Mouse (Mus musculus) 3T3-L1 (cell line): Measurements from ENCODE around the gene Zbtb45.
A peak's percentile ranks its signal among the peaks of the same experiment; 100 is the strongest.

Experiments used
- DNase-seq: peaks from one replicate; pipeline ENCODE4 v3.0.0-alpha.2; 2015; ENCODE audit warnings: low read depth, low spot score

The Zbtb45 gene

DNA sequence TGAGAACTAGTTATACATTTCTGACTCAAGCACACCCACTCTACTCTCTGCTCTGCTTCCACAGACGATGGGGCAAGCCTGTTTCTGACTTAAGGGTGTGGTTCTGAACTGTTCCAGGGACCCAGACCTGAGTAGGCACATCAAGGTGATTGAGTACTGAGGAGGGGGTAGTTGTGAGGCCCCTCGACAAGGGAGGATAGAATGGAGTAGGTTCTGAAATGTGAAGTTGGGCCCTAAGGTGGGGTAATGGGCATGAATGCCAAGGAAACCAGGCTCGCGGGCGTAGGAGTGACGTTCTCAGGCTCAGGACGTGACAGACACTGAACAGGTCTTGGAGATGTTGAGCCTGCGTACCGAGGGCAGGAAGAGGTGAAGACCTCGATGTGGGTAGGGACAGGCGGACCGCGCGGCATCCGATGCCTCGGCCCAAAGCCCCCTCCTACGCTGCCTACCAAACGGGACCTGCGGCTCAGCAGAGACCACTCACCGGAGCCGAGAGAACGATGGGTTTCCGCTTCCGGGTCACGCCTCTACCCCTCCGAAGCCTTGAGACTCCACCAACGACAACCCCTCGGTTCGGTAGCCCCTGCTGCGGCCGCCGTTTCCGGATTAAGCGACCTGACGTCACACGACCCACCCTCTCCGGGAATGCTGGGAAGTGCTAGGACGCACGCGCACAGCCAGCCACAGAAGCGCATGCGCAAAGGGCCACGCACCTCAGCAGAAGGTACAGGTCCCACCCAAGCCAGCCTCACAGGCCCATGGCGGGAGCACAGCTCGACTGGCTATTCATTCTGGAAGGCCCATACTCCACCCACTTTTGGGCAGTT, 24.5 kb upstream of the Zbtb45 start, which contains the start of gene Chmp2a:
Chmp2a (minus strand) TSS at position 660 of the 830 bp plus-strand sequence.
- peak; percentile 94 for DNase-seq

DNA sequence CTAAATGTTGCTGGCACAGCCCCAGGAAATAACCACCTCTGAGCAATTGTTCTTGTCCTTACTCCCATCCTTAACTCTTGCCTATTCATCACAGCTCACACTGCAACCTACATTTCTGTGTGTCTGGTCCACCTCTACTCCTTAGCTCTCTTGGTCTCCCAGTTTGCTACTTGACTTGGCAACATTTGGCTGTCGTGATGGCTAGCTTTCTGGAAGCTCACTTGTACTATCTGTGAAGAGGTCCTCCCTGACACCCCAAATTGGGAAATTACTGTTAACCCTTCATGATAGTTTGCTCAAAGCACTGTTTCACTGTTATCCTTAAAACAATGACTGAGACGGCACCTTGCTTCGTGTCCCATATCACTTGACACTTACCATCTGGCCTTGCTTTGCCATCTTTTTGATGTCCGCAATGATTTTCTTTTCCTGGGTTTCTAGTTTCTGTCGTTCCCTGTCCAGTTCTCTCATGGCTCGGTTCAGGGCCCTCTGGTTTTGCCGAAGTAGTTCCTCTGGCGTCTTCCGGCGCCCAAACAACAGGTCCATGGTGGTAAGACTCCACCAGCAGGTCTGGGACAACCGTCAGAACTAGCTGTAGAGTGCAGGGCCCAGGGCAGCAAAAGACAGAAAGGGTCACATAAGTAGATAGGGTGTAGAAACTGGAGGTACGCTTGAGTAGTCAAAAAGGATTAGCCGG, 23.8 kb upstream of the Zbtb45 start:
- DNase-seq: no peak

GRCm38 (mm10) chr7:13032541-13032940, 22.7 kb upstream of the Zbtb45 start:
- no peak for DNase-seq

DNA sequence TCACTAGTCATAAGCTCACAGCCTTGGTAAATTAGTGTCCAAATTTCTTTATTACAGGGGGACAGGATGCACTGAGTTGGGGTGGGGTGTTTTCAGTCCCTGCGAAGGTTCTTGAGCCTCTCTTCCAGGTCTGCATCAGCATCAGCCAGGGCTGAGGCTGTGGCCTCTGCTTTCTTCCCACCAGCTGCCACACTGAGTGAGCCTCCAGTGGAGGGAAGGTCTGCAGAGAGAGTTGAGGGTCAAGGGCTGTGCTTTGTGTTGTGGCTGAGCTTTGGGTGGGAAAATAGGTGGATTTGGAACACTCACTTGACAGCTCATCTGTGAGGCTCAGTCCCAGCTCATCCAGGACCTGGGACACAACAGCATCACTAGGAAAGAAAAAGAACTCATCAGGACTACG, 22.1 kb upstream of the Zbtb45 start:
- no peak for DNase-seq

GRCm38 (mm10) chr7:13031069-13031468, 21.2 kb upstream of the Zbtb45 start:
- DNase-seq: peak; percentile 59

GRCm38 (mm10) chr7:13028986-13029385, 19.2 kb upstream of the Zbtb45 start:
- DNase-seq: no peak

DNA sequence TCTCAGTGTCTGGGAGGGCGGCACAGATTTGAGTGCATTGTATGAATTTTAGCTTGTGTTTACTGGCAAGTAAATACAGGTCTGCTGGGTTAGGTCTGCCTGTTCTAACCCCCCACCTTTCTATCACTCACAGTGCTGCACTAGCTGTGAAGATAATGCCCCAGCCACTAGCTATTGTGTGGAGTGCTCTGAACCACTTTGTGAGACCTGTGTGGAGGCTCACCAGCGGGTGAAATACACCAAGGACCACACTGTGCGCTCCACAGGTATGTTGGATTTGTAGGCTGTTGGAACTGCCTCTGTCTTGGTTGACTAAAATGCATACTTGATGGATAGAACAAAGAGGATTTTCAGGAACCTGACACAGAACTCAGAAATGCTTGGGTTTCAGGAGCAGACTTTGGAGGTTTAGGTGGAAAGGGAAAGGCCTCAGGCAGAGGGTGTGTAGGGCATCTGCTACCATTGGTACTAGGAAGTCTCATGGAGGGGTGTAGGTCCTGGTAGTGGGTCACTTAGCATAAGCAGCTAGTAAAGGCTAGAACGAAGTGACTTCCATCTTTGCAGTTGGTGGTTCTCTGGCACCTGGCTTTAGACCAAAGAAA, 15.8 kb upstream of the Zbtb45 start:
- no peak for DNase-seq

DNA sequence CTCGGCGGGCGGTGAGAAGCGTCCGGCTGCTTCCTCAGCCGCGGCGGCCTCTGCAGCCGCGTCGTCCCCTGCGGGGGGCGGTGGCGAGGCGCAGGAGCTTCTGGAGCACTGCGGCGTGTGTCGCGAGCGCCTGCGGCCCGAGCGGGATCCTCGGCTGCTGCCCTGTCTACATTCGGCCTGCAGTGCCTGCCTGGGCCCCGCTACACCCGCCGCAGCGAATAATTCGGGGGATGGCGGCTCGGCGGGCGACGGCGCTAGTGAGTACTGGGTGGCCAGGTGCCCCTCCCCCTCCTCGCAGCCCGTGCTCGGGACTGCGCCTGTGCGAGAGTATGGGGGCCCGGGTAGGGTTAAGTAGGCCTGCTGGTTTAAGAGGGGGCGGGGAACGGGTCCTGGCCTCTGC, 15.0 kb upstream of the Zbtb45 start:
- DNase-seq: peak; percentile 58

DNA sequence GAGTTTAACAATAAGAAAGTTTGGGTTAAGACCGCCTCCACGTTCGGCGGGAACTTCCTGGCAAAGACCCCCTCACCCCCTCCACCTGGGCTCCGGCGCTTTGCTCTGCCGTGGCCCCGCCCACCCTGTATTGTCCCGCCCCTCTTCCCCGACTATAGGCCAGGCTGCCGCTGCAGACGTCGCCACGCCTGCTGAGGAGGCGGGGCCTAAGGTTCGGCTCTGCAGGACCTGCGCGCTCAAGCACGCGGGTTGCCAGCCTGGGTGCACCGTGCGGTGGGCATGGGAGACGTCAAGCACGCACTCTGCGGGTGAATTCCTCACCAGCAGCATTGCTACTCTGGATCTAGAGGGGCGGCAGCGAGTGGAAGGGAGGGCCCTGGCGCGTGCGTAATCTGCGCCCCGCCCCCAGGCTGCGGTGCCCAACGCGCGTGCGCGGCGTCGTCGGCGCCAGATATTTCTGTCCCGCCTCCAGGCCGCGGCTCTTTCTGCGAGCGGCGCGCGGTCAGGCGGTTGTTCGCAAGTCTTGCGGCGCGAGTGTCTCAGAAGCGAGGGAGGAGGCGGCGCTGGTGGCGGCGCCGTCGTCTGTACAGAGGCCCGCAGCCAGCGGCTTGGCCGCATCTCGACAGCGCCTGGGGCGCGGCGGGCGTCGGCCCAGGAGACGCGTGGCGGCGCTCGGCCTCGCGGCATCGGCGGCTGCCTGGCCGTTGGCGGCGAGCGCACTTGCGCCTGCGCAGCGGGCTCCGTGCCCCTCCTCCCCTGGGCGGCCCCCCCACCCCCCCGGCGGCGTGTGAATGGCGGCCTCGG, 14.3 kb upstream of the Zbtb45 start:
- DNase-seq: peak; percentile 83

DNA sequence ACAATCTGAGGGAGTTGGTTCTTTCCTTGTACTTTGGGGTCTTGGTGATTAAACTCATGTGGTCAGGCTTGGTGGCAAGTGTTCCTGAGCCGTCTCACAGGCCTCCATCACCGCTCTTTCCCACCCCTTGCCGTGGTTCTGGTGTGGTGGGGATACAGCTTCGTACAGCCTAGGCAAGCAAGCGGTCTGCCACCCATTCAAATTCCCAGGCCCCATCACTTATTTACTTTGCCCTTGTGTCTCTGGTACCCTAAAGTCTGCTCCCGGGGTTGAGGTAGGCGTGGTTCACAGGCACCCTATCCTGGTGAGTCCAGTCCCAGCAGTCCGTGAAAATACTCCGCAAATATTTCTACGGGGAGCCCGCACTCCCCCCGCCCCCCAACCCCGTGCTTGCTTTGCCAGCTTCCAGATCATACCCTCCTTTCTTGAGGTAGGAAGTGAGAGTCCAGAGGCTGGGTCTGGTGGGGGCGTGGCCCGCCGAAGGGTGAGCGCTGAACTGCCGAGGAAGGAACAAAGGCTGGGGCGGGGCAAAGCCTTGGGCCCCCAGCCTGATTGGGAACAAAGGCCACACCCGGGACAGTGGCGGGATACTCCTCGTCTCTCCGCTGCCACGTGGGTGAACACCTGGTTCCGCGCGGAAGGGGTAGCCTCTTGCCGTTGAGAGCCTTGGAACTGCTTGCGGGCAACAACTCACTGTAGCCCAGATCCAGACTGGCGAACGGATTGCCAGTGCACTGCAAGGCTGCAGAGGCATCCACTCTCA, 13.1 kb upstream of the Zbtb45 start:
- peak; percentile 36 for DNase-seq

DNA sequence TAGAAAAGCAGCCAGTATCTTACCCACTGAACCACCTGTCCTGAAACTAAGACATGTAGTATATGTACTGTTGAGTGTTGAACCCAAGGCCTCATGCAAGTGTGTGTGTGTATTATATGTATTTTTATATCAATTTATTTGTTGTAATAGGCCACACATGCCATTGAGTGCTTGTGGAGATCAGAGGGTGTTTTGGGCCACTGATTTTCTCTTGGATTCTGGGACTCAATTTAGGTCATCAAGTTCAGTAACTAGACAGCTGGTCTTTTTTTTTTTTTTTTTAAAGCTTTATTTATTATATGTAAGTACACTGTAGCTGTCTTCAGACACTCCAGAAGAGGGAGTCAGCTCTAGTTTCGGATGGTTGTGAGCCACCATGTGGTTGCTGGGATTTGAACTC, 5.4 kb upstream of the Zbtb45 start:
- no peak for DNase-seq

GRCm38 (mm10) chr7:13014275-13014839, 4.5 kb upstream of the Zbtb45 start:
- DNase-seq: no peak

DNA sequence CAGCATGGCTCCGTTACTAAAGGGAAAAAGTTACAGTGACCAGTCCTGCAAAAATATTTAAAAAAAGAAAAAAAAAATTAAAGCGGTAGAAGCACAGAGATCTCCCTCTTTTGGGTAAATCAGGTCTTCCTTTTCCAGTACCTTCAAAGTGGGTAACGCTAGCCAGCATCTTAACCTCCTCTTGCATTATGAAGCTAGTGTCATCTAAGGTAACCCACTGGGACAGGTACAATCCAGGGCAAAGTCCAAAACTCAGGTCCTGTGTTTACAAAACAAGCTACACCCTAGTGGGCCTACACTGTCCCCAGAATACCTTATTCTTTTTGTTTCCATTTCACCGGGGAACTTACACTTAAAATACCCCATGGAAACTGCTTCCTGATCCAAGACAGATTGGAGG, 3.8 kb upstream of the Zbtb45 start:
- DNase-seq: no peak

DNA sequence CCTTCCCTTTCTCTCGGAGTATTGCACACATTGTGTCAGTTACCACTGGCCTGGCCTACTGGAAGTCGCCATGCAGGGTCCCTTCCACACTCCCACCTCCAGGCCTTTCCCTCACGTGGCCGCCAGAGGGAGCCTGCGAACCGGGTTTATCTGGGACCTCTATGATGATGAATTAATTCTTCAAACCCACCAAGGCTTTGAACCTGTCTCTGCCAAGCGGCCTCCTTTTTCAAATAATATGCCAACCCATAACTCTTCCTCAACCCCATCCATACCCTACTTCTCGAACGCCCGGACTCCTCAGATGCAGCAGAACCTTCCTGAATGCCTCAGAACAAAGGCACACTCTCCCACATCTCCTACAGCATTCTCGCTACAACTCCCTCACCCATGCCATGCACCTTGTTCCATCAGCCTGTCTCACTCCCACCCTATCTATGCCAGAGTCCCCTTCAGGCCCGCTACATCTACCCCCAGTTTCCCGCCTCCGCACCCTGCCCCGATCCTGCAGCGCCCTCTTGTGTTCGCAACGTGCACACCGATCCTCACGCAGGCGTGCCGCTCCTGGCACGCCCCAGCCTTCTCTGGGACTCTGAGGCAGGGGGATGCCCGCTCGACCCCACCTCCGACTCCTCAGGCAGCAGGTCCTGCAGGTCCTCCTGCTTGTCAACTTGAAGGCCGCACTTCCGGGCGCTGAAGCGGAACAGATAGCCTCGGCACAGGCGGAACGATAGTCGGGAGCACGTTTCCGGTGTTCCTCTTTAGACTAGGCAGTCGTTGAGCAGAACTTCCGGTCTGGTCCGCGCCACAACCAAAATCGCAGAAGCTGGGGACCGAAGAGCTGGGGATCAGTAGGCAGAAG, 460 bp downstream of the Zbtb45 start:
- DNase-seq: peak; percentile 96

- DNase-seq: no peak
Observed at GRCm38 (mm10) chr7:13007341-13008092, 2.3 kb downstream of the Zbtb45 start.

GRCm38 (mm10) chr7:13006531-13006930, 3.3 kb downstream of the Zbtb45 start:
- no peak for DNase-seq

DNA sequence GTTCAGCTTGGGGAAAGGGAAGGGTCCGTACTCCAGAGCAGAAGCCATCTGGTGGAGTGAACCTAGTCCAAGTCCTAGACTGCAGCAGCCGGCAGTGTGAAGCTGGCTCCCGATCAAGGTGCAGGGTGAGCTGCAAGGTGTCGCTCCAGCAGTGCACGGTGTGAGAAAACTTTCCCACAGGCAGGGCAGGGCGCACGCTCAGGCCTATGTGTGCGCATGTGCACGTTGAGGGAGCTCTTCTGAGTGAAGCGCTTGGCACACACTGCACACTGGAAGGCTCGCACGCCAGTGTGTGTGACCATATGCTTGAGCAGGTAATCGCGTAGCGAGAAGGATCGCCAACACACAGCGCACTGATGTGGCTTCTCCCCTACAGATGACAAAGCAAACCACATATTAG, 3.8 kb downstream of the Zbtb45 start:
- no peak for DNase-seq

DNA sequence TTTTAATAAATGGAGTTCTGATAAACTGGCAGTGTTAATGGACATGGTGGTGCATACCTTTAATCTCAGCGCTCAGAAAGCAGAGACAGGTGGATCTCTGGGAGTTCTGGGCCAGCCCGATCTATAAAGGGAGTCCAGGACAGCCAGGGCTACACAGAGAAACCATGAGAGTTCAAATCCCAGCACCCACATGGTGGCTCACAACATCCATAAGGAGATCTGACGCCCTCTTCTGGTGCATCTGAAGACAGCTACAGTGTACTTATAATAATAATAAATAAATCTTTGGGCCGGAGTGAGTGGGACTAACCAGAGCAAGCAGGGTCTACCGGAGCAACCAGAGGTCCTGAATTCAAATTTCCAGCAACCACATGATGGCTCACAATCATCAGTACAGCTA, 6.5 kb downstream of the Zbtb45 start:
- no peak for DNase-seq

DNA sequence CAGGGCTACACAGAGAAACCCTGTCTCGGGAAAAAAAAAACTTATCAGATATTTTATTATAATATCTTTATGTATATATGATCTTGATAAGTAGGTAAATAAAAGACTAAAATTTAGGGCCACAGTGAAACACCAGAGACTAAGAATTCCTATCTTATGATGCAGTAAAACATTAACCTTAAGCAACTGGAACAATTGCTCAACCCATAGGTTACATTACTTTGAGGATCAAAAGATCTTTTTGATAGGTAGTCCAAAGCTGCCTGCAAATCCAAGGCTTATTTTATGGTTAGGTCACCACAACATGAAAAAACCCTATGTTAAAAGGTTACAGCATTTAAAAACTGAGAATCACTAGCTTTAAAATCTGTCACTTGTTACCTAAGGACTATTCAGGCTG, 8.2 kb downstream of the Zbtb45 start:
- no peak for DNase-seq
